Mouse (Mus musculus) gastrocnemius, adult 8-10 months (tissue): ENCODE data around the gene Lce1f. TPM values are rescaled to one million over a fixed set of nuclear protein-coding genes. Genes with fewer than 3 reads are reported as not detected.
"Not testable (repeated sequence)": the region's sequence is repeated elsewhere in the genome, so short reads cannot be mapped to it uniquely, and the experiment has no call there.

Experiments
- DNase-seq, 2 experiments: peaks; one replicate each; pipeline ENCODE4 v3.0.0; 2022; ENCODE audit warnings: low spot score in 2 of 2
- total RNA-seq, 4 experiments: library from RNA; stranded (reverse); gene quantifications; 2 replicates each; pipeline ENCODE4 v1.2.4; 2022

Lce1f gene
- not detected for total RNA-seq

DNA sequence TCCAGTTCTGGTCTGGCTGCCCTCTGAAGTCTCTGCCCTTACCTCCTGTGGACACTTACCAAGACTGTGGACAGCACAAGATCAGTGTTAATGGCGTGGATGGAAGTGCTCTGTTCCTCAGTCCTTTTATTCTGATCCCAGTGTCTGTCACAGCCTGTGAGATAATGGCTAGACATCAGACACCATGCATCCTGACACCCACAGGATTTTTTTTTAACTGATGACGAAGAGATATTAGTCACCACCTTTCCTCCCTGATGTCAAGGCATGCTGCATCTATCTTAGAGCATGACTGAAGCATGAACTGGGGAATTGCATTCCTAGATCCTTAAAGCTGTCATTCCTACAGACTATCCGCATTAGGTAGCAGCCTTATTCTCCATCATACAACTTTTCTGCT, at the start of gene Lce1f:
Gene Lce1f (minus strand): TSS at position 101 of the 400 bp plus-strand sequence.
- DNase-seq: no peak

DNA sequence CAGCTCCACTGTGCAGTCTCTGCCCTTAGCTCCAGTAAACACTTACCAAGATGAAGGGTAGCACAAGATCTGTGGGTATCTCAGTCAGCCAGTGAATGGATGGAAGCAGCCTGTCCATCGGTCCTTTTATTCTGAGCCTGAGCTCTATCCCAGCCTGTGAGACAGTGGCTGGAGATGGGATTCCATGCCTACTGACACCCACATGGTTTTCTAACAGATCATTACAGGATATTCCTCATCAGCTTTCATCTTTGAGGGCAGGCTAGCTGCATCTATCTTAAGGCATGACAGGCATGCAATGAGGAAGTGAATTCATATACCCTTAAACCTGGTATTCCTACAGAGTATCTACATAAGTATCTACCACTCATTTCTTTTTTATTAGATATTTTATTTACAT, 44.8 kb upstream of the Lce1f start, which contains the start of gene Lce1h:
Gene Lce1h (minus strand): TSS at position 101 of the 400 bp plus-strand sequence.
- DNase-seq: no peak

DNA sequence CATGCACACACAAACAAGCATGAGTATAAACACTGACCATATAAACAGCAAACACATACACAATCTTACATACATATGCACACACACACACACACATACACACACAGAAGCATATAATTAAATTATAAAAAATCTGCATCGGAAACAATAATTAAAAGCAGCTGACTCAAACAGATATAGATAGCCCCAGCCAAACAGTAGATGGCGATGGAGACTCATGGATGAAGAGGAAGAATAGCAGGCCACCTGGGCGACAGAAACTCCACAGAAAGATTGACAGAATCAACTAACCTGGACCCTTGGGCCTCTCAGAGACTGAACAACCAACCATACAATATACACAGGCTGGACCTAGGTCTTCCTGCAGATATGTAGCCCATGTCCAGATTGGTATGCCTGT, 33.0 kb upstream of the Lce1f start:
- DNase-seq: no peak

- DNase-seq: no peak
Observed at GRCm38 (mm10) chr3:92752238-92752637, 32.1 kb upstream of the Lce1f start, which contains the start of gene Lce1g. Lce1g (minus strand) TSS chr3:92752338.

DNA sequence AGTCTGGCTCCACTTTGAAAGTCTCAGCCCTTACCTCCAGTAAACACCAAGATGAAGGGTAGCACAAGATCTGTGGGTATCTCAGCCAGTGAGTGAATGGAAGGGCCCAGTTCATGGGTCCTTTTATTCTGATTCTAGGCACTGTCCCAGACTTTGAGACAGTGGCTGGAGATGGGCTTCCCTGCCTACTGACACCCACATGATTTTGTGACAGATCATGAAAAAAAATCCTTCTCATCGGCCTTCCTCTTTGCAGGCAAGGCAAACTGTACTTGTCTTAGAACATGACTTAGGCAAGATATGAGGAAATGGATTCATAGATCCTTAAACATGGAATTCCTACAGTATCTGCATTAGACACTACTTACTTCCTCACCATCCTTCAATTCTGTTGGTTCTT, 18.8 kb upstream of the Lce1f start, which contains the start of gene Gm38119:
Gene Gm38119 (minus strand): TSS at position 101 of the 400 bp plus-strand sequence.
- no peak for DNase-seq

DNA sequence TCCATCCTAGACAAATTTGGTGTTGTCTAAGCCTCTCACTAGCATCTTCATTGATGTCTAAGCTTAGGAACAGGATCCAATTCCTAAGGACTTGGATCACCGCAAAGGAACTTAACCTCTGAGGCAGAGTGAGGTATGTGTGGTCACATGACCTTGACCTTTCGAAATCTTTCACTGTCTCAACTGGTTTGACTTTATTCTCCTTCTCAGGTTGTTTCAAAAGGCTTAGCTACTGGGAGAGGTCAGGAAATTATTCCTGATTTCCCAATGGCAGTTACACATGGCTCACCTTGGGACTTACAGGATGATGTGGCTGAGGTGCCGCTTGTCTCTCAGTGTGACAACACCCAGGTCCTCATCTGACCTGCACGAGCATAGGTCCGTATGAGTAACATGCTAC, 2.5 kb upstream of the Lce1f start:
- DNase-seq: no peak

DNA sequence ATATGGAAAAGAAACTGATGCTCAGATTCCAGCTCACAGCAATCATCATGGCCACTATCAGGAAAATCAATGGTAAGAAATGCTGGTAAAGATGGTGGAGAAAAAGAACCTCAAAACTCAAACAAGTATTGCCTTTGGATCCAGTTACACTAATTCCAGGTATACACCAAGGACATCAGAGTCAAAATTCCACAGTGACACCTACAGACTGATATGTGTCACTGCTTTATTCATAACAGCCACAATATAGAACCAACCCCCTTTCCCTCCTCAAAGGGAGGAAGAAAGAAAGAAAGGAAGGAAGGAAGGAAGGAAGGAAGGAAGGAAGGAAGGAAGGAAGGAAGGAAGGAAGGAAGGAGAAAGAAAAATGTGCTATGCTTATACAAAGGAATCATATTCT, 5.0 kb downstream of the Lce1f start:
- DNase-seq: no peak

DNA sequence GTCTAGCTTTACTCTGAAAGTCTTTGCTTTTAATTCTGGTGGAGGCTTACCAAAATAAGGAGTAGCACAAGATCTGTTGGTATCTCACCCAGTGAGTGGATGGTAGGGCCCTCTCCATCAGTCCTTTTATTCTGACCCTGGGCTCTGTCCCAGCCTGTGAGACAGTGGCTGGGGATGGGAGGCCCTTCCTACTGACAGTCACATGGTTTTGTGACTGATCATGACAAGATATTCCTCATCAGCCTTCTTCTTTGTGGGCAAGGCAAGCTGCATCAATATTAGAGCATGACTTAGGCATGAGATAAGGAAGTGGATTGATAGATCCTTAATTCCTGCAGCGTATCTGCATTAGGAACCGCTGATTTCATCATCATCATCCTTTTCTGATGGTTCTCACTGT, 11.2 kb downstream of the Lce1f start, which contains the start of gene Lce1e:
Gene Lce1e (minus strand): TSS at position 101 of the 400 bp plus-strand sequence.
- no peak for DNase-seq

DNA sequence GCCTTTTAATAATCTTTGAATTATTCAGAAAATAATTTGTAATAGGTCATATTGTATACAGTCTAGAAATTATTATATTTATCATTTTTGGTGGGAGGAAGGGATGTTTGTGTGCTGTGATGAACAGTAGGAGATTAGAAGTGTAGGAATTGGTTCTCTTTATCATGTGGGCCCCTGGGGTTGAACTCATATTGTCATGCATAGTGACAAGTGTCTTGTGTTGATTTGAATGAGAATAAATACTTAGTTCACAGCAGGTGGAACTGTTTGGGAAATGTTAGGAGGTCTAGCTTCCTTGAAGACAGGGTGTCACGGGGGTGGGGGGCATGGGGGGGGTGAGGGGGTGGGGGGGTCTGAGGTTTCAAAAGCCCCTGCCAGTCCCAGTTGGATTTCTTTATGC, 25.5 kb downstream of the Lce1f start:
- DNase-seq: no peak

- DNase-seq: no peak
Observed at GRCm38 (mm10) chr3:92691688-92692087, 28.5 kb downstream of the Lce1f start.

DNA sequence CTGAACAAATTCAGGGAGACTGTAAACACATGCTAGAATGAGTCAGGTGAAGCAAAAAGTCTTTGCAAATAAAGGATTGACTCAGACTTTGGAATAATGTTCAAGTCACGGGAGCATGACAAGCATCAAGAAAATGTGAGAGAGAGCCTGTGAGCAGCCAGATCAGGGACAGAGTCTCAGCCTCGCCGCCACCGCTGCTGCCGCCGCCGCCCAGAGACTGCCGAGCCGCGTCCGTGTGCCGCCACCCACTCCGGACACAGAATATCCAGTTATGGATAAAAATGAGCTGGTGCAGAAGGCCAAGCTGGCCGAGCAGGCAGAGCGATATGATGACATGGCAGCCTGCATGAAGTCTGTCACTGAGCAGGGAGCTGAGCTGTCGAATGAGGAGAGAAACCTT, 31.0 kb downstream of the Lce1f start:
- DNase-seq: not testable (repeated sequence)

DNA sequence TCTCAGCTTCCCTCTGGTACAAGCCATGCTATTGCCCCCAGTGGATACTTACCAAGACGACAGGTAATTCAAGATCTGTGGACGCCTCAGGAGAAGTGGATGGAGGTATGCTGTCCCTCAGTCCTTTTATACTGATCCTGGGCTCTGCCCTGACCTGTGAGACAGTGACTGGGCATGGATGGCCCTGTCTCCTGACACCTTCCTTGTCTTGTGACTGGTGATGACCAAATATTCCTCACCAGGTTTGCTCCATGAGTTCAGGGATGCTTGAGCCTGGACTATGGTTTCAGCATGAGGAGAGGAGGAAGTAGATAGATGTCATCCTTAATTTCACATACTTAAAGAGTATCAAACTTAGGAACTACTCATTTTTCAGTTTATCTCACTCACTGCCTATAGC, 33.0 kb downstream of the Lce1f start, which contains the start of gene Lce1d:
Gene Lce1d (minus strand): TSS at position 101 of the 400 bp plus-strand sequence.
- no peak for DNase-seq

DNA sequence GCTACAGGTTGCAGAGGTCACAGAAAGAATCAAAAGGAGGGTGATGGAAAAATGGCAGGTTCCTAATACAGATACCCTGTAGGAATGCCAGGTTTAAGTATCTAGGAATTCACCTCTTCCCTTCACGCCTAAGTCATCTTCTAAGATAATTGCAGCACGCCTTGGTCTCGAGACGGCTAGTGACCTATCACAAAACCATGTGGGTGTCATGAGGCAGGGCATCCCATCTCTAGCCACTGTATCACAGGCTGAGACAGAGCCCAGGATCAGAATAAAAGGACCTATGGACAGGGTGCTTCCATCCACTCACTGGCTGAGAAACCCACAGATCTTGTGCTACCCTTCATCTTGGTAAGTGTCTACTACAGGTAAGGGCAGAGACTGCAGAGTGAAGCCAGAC, 41.2 kb downstream of the Lce1f start, which contains the start of gene Lce1c:
Gene Lce1c (plus strand): TSS at position 301 of the 400 bp plus-strand sequence.
- DNase-seq: no peak

DNA sequence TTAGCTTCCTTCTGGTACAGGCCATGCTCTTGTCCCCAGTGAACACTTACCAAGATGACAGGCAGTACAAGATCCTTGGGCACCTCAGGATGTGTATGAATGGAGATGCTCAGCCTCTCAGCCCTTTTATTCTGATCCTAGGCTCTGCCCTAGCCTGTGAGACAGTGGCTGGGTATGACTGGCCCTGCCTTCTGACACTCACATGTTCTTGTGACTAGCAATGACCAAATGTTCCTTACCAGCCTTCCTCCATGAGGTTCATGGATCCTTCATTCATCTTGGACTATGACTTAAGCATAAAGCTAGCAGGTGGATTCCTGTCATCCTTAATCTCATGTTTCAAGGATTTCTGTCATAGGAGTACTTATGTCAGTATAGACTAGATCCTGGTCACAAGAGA, 49.9 kb downstream of the Lce1f start, which contains the start of gene Lce1a2:
Gene Lce1a2 (minus strand): TSS at position 101 of the 400 bp plus-strand sequence.
- no peak for DNase-seq

Other genes with a start within 250 kb of the Lce1f start
- gene Sprr1a, start 234.5 kb downstream of the Lce1f start, total RNA-seq: not detected
- not detected for gene Sprr4, start 219.9 kb downstream of the Lce1f start, total RNA-seq
- gene 2310046K23Rik, start 185.8 kb downstream of the Lce1f start, total RNA-seq: not detected
- gene Ivl, start 146.6 kb downstream of the Lce1f start, total RNA-seq: not detected
- gene Smcp, start 131.4 kb downstream of the Lce1f start, total RNA-seq: not detected
- not detected for gene 2210017I01Rik, start 112.9 kb downstream of the Lce1f start, total RNA-seq
- not detected for gene Lce6a, start 98.7 kb downstream of the Lce1f start, total RNA-seq
- gene Lce1a1, start 72.0 kb downstream of the Lce1f start, total RNA-seq: not detected
- gene Lce1b, start 63.4 kb downstream of the Lce1f start, total RNA-seq: not detected
- not detected for gene Lce1a2, start 50.0 kb downstream of the Lce1f start, total RNA-seq
- not detected for gene Lce1c, start 41.1 kb downstream of the Lce1f start, total RNA-seq
- gene Lce1d, start 33.1 kb downstream of the Lce1f start, total RNA-seq: not detected
- gene Lce1e, start 11.3 kb downstream of the Lce1f start, total RNA-seq: not detected
- not detected for gene Gm38119, start 18.7 kb upstream of the Lce1f start, total RNA-seq
- not detected for gene Lce1g, start 32.0 kb upstream of the Lce1f start, total RNA-seq
- not detected for gene Lce1h, start 44.7 kb upstream of the Lce1f start, total RNA-seq
- not detected for gene Lce1i, start 58.5 kb upstream of the Lce1f start, total RNA-seq
- not detected for gene Lce1j, start 70.2 kb upstream of the Lce1f start, total RNA-seq
- gene Lce1k, start 87.5 kb upstream of the Lce1f start, total RNA-seq: not detected
- not detected for gene Kprp, start 106.9 kb upstream of the Lce1f start, total RNA-seq
- not detected for gene Lce1l, start 130.9 kb upstream of the Lce1f start, total RNA-seq
- not detected for gene 2310050C09Rik, start 149.9 kb upstream of the Lce1f start, total RNA-seq
- gene Lce3a, start 205.9 kb upstream of the Lce1f start, total RNA-seq: not detected
- not detected for gene Lce3b, start 212.6 kb upstream of the Lce1f start, total RNA-seq
- gene Lce3c, start 224.1 kb upstream of the Lce1f start, total RNA-seq: not detected
- not detected for gene Lce3d, start 237.0 kb upstream of the Lce1f start, total RNA-seq
- not detected for gene Lce3e, start 246.7 kb upstream of the Lce1f start, total RNA-seq